Comparison of ENCODE assay signal across 10 mouse cellular contexts in genomic region chr6:71398829-71399609, GRCm38 (mm10). TPM values are rescaled to one million over a fixed set of nuclear protein-coding genes. Genes with fewer than 3 reads are reported as not detected.
A peak's percentile ranks its signal among the peaks of the same experiment; 100 is the strongest.
DNase-seq lines count a peak whose midpoint lies in the region; ATAC-seq and TF ChIP-seq lines count a peak whose summit lies in the region.
"Had no signal": no experiment of that assay in that cellular context is flagged by ENCODE, and none has a peak within 500 bp of the region (broad histone marks: within the 10 kb centered on the region; RNA-seq: fewer than 3 reads in every experiment).

No protein-coding gene starts in this region.

- no peaks in the 10 kb centered on the region for H3K27me3 ChIP-seq in kidney, adult 2 months (replicated peaks; ENCODE audit: control insufficient read depth, insufficient read depth, low read length)
- H3K27me3 ChIP-seq: embryonic facial prominence, embryonic 15.5 days; limb, embryonic 12.5 days had no signal

- no peak overlapping the region for H3K27ac ChIP-seq in kidney, adult 2 months (ENCODE audit: insufficient read depth, low read depth, low read length)
- H3K27ac ChIP-seq: embryonic facial prominence, embryonic 15.5 days; limb, embryonic 12.5 days had no signal

- 72% methylated on average over 4 of the region's 4 CpGs for WGBS in kidney, adult 2 months

- TF ChIP-seq CTCF in kidney, adult 2 months (conservative IDR thresholded peaks at IDR 0.05; ENCODE audit: insufficient read depth, insufficient read length, low read depth, low read length): 0 out of 2 replicates have a peak, but pooled peaks have one; percentile 12

- peak; percentile 65 for ATAC-seq in megakaryocyte-erythroid progenitor cell, adult 5-6 weeks (replicated peaks; ENCODE audit: low FRiP score, low TSS enrichment, poor library complexity, severe bottlenecking)

- no peak overlapping the region for H3K4me3 ChIP-seq in kidney, adult 2 months (ENCODE audit: insufficient read depth, low read depth, low read length)
- H3K4me3 ChIP-seq: embryonic facial prominence, embryonic 15.5 days; limb, embryonic 12.5 days had no signal

- TF ChIP-seq POLR2A in kidney, adult 2 months (IDR thresholded peaks at IDR 0.05; ENCODE audit: low read depth, low read length): no peak

- peaks cover 5% of the 10 kb centered on the region for H3K36me3 ChIP-seq in kidney, adult 2 months (ENCODE audit: control insufficient read depth, insufficient read depth, low read length)

- peak; percentile 46 for DNase-seq in kidney, adult 2 months
- no peak for DNase-seq in kidney, adult 18-20 months
- DNase-seq in A20 (ENCODE audit: low read depth, low spot score): peak; percentile 27
- peak; percentile 43 for DNase-seq in ES-CJ7 (ENCODE audit: low read depth, low spot score)
- DNase-seq in embryo, embryonic 11 days: peak; percentile 48
- no peak for DNase-seq in right cerebral cortex, adult 18-20 months
- DNase-seq in left cerebral cortex, adult 8-10 months (ENCODE audit: low spot score in 2 of 2): no peak

- H3K4me1 ChIP-seq in kidney, adult 2 months (ENCODE audit: control insufficient read depth, insufficient read depth, low read length): no peaks in the 10 kb centered on the region; the same call in 1 of the 2 replicates
- H3K4me1 ChIP-seq: embryonic facial prominence, embryonic 15.5 days; limb, embryonic 12.5 days had no signal

RNA-seq across cellular contexts. Expression of gene Cd8a, which starts 25.8 kb away (rescaled TPM):
- polyA plus RNA-seq in kidney, adult 2 months (2012; rRNA removed): 1.3 and 4.7 TPM in 2 replicates
- total RNA-seq in megakaryocyte-erythroid progenitor cell, adult 5-6 weeks (2014; fragmentation: Nextera tagmentation): not detected in 2 replicates
- not detected in 2 replicates for total RNA-seq in megakaryocyte-erythroid progenitor cell, adult 5-6 weeks (2017)
- under 1 TPM in 3 of 4 experiments, not detected in 1; 0.11 to 0.15 (median 0.13) TPM for total RNA-seq in left cerebral cortex, adult 8-10 months (2022)
- polyA plus RNA-seq: embryonic facial prominence, embryonic 15.5 days had no signal

RNA-seq across cellular contexts. Expression of gene Rmnd5a, which starts 41.4 kb away (rescaled TPM):
- 33.6 and 40.3 TPM in 2 replicates for polyA plus RNA-seq in kidney, adult 2 months (2012; rRNA removed)
- total RNA-seq in megakaryocyte-erythroid progenitor cell, adult 5-6 weeks (2014; fragmentation: Nextera tagmentation): 31.3 and 40.0 TPM in 2 replicates
- total RNA-seq in megakaryocyte-erythroid progenitor cell, adult 5-6 weeks (2017): 42.5 and 99.0 TPM in 2 replicates
- 100 to 1,000 TPM in 2 of 4 experiments, 10 to 100 TPM in 2; 89.3 to 105 (median 98.4) TPM for total RNA-seq in left cerebral cortex, adult 8-10 months (2022)

Comparison
In these comparisons a context has a peak if more than half of its experiments do, and no peak if none do; other contexts are left out.
1. DNase-seq: peak in kidney, adult 2 months (single experiment), A20 (single experiment), ES-CJ7 (single experiment) and embryo, embryonic 11 days (single experiment); none in kidney, adult 18-20 months (single experiment), right cerebral cortex, adult 18-20 months (single experiment) and left cerebral cortex, adult 8-10 months (0 of 2).